ENCODE assay signal across 25 mouse cellular contexts in the genomic region with DNA sequence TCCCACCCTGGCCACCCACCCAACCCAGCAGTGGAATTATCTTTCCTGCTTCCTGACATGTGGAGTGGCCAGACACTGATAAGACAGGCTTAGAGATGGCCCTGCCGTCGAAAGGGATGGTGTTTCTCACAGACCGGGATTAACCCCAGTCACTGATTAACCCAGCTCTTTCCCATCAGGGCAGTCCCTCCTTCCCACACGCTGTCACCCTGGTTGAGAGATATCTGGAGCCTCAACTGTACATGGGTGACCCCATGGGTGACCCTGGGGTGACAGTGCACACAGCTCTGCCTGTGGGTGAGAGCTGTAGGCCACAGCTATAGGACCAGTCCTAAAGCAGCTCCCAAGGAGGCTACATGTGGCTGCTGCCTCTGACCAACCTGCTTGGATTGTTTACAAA. TPM values are rescaled to one million over a fixed set of nuclear protein-coding genes. Genes with fewer than 3 reads are reported as not detected.
DNase-seq lines count a peak whose midpoint lies in the region; ATAC-seq and TF ChIP-seq lines count a peak whose summit lies in the region.
"Had no signal": no experiment of that assay in that cellular context is flagged by ENCODE, and none has a peak within 500 bp of the region (broad histone marks: within the 10 kb centered on the region; RNA-seq: fewer than 3 reads in every experiment).

No protein-coding gene starts in this region.

- no peak overlapping the region for H3K27ac ChIP-seq in intestine, embryonic 15.5 days
- H3K27ac ChIP-seq in intestine, postnatal 0 days (ENCODE audit: low read depth, low read length) = no peak overlapping the region
- no peak overlapping the region for H3K27ac ChIP-seq in lung, embryonic 16.5 days (ENCODE audit: low read length)
- no peak overlapping the region; the same call in 1 of the 2 replicates for H3K27ac ChIP-seq in liver, embryonic 11.5 days (ENCODE audit: low read depth, low read length)
- H3K27ac ChIP-seq: hindbrain, embryonic 12.5 days; midbrain, embryonic 12.5 days; neural tube, embryonic 15.5 days had no signal

- H3K9me3 ChIP-seq in intestine, embryonic 15.5 days = no peaks in the 10 kb centered on the region
- no peaks in the 10 kb centered on the region for H3K9me3 ChIP-seq in intestine, postnatal 0 days (ENCODE audit: control insufficient read depth)
- no peaks in the 10 kb centered on the region for H3K9me3 ChIP-seq in lung, embryonic 16.5 days (ENCODE audit: control insufficient read depth, low read length)
- H3K9me3 ChIP-seq in liver, embryonic 11.5 days (ENCODE audit: control insufficient read depth, low read length) = no peaks in the 10 kb centered on the region
- H3K9me3 ChIP-seq: hindbrain, embryonic 12.5 days; midbrain, embryonic 12.5 days; neural tube, embryonic 15.5 days had no signal

- no peaks in the 10 kb centered on the region for H3K36me3 ChIP-seq in intestine, embryonic 15.5 days
- H3K36me3 ChIP-seq in intestine, postnatal 0 days (ENCODE audit: control insufficient read depth, insufficient read depth) = no peaks in the 10 kb centered on the region
- H3K36me3 ChIP-seq in lung, embryonic 16.5 days (ENCODE audit: control insufficient read depth, insufficient read depth, low read length) = no peaks in the 10 kb centered on the region
- H3K36me3 ChIP-seq in liver, embryonic 11.5 days (ENCODE audit: control insufficient read depth, insufficient read depth, low read length) = no peaks in the 10 kb centered on the region
- H3K36me3 ChIP-seq: hindbrain, embryonic 12.5 days; midbrain, embryonic 12.5 days; neural tube, embryonic 15.5 days had no signal

- no peak overlapping the region for H3K4me2 ChIP-seq in intestine, embryonic 15.5 days (replicated peaks)
- no peak overlapping the region for H3K4me2 ChIP-seq in intestine, postnatal 0 days (replicated peaks; ENCODE audit: low read depth)
- no peak overlapping the region for H3K4me2 ChIP-seq in lung, embryonic 16.5 days (ENCODE audit: low read depth, low read length)
- no peak overlapping the region for H3K4me2 ChIP-seq in liver, embryonic 11.5 days
- H3K4me2 ChIP-seq: hindbrain, embryonic 12.5 days; midbrain, embryonic 12.5 days; neural tube, embryonic 15.5 days had no signal

- no peak for DNase-seq in lung, postnatal 25 days (ENCODE audit: low spot score)
- DNase-seq in liver, embryonic 11.5 days (ENCODE audit: low spot score) = no peak
- DNase-seq in yolk sac, embryonic 10.5 days (ENCODE audit: low spot score) = peak; percentile 80
- no peak for DNase-seq in frontal cortex, postnatal 14 days (ENCODE audit: low spot score in 2 of 2)
- DNase-seq: adrenal gland, postnatal 14 days; cerebellum, adult 8-10 months; cerebellum, postnatal 36 days; embryo, embryonic 11 days; forebrain, postnatal 0 days; gastrocnemius, postnatal 36 days; heart, postnatal 10 days; kidney, adult 9 months; layer of hippocampus, adult 9-11 months; left cerebral cortex, postnatal 4 days; lung, adult 18-20 months; lung, postnatal 14 days; thymus, adult 18-20 months; thymus, postnatal 36 days had no signal

- peak; percentile 66 for ATAC-seq in intestine, embryonic 15.5 days
- ATAC-seq in intestine, postnatal 0 days = no peak
- 0 out of 2 replicates have a peak, but pooled peaks have one; percentile 21 for ATAC-seq in lung, embryonic 16.5 days (ENCODE audit: low read depth)
- ATAC-seq in liver, embryonic 11.5 days (replicated peaks; ENCODE audit: low FRiP score) = peak; percentile 43
- ATAC-seq: activated CD4-positive, CD25-positive, alpha-beta regulatory T cell, adult 4 months; forebrain, postnatal 0 days had no signal

- H3K4me3 ChIP-seq in intestine, embryonic 15.5 days (replicated peaks) = no peak overlapping the region
- H3K4me3 ChIP-seq in intestine, postnatal 0 days (ENCODE audit: low read depth, low read length) = no peak overlapping the region
- no peak overlapping the region for H3K4me3 ChIP-seq in lung, embryonic 16.5 days (ENCODE audit: low read length)
- no peak overlapping the region for H3K4me3 ChIP-seq in liver, embryonic 11.5 days (ENCODE audit: low read depth, low read length)
- H3K4me3 ChIP-seq: hindbrain, embryonic 12.5 days; midbrain, embryonic 12.5 days; neural tube, embryonic 15.5 days had no signal

- no peak for TF ChIP-seq CTCF in intestine, postnatal 0 days (IDR thresholded peaks at IDR 0.05; ENCODE audit: low read depth)

- WGBS in intestine, embryonic 15.5 days = 30% methylated on average over 4 of the region's 4 CpGs
- WGBS in intestine, postnatal 0 days = 23% methylated on average over 4 of the region's 4 CpGs
- WGBS in lung, embryonic 16.5 days = 20% methylated on average over 4 of the region's 4 CpGs
- WGBS in liver, embryonic 11.5 days = 4% methylated on average over 4 of the region's 4 CpGs

- H3K4me1 ChIP-seq in intestine, embryonic 15.5 days (replicated peaks) = peaks cover 10% of the 10 kb centered on the region
- H3K4me1 ChIP-seq in intestine, postnatal 0 days (replicated peaks; ENCODE audit: control insufficient read depth, insufficient read depth, low read length) = no peaks in the 10 kb centered on the region
- peaks cover 13% of the 10 kb centered on the region for H3K4me1 ChIP-seq in lung, embryonic 16.5 days (replicated peaks; ENCODE audit: control insufficient read depth, insufficient read depth, low read length)
- H3K4me1 ChIP-seq in liver, embryonic 11.5 days (replicated peaks; ENCODE audit: control insufficient read depth, insufficient read depth, low read length) = peaks cover 10% of the 10 kb centered on the region
- H3K4me1 ChIP-seq: hindbrain, embryonic 12.5 days; midbrain, embryonic 12.5 days; neural tube, embryonic 15.5 days had no signal

- H3K9ac ChIP-seq in intestine, embryonic 15.5 days = no peak overlapping the region
- H3K9ac ChIP-seq in intestine, postnatal 0 days (ENCODE audit: low read depth, low read length) = no peak overlapping the region
- H3K9ac ChIP-seq in lung, embryonic 16.5 days (ENCODE audit: low read length) = no peak overlapping the region
- no peak overlapping the region for H3K9ac ChIP-seq in liver, embryonic 11.5 days (ENCODE audit: low read depth, low read length)
- H3K9ac ChIP-seq: forebrain, postnatal 0 days; hindbrain, embryonic 12.5 days; midbrain, embryonic 12.5 days; neural tube, embryonic 15.5 days had no signal

- H3K27me3 ChIP-seq in intestine, embryonic 15.5 days (replicated peaks) = no peaks in the 10 kb centered on the region
- H3K27me3 ChIP-seq in intestine, postnatal 0 days (replicated peaks; ENCODE audit: control insufficient read depth, insufficient read depth, low read length) = no peaks in the 10 kb centered on the region
- H3K27me3 ChIP-seq in lung, embryonic 16.5 days (ENCODE audit: control insufficient read depth, insufficient read depth, low read depth, low read length) = no peaks in the 10 kb centered on the region
- peaks cover 5% of the 10 kb centered on the region; the same call in 1 of the 2 replicates for H3K27me3 ChIP-seq in liver, embryonic 11.5 days (replicated peaks; ENCODE audit: control insufficient read depth, insufficient read depth, low read length)
- H3K27me3 ChIP-seq: hindbrain, embryonic 12.5 days; neural tube, embryonic 15.5 days had no signal

RNA-seq across cellular contexts. Expression of a gene that starts 15.2 kb away (rescaled TPM):
- 96.3 and 97.9 TPM in 2 replicates for polyA plus RNA-seq in intestine, embryonic 15.5 days (2015; fragmentation: Nextera tagmentation; extraction: Ambion mirVana)
- 39.5 and 40.7 TPM in 2 replicates for polyA plus RNA-seq in intestine, postnatal 0 days (2015; fragmentation: Nextera tagmentation; extraction: Ambion mirVana)
- 66.2 and 69.5 TPM in 2 replicates for polyA plus RNA-seq in lung, embryonic 16.5 days (2015; fragmentation: Nextera tagmentation; extraction: Ambion mirVana)
- polyA plus RNA-seq in liver, embryonic 11.5 days (2014; fragmentation: Nextera tagmentation; extraction: Ambion mirVana) = 23.3 and 27.9 TPM in 2 replicates
- polyA plus RNA-seq: activated CD4-positive, CD25-positive, alpha-beta regulatory T cell, adult 4 months had no signal
